Mouse (Mus musculus): ENCODE results near the gene Mrpl4.
A peak's percentile ranks its signal among the peaks of the same experiment; 100 is the strongest.

DNA sequence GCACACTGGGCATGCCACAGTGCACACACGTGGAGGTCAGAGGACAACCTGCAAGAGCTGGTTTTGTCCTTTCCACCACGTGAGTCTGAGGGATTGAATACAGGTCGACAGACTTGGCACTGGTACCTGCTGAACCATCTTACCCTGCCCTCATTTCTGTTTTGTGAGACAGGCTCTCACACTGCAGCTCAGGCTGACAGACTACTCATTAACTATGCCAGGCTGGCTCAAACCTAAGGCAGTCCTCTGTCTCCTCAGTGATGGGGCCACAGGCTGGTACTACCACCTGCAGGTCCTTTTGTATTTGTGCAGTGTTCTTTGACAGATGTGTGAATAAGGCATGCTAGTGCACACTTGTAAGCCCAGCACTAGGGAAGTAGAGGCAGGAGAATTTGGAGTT lies 7.5 kb upstream of the Mrpl4 start:
- TF ChIP-seq CTCF (IDR thresholded peaks at IDR 0.05; ENCODE audit: low read depth), result peak; percentile 33
- no peak for TF ChIP-seq EP300 (optimal IDR thresholded peaks at IDR 0.05)
